Mouse (Mus musculus): ENCODE data around the gene Prickle2. TPM values are rescaled to one million over a fixed set of nuclear protein-coding genes. Genes with fewer than 3 reads are reported as not detected.

The Prickle2 gene
- polyA plus RNA-seq, 1 experiment from 2014 or later = 5.8 TPM

- Histone ChIP-seq H3K4me3 (peak overlapping the region; percentile 85), H3K9me3 (no peaks in the 10 kb centered on the region), H3K4me1 (peaks cover 16% of the 10 kb centered on the region), H3K36me3 (no peaks in the 10 kb centered on the region), H3K27ac (peak overlapping the region; percentile 82), H3K27me3 (ENCODE audit: insufficient read depth, poor library complexity, severe bottlenecking) (peaks cover 29% of the 10 kb centered on the region; the same call in 1 of the 2 replicates)
- WGBS = 3% methylated on average over 39 of the region's 39 CpGs
- DNase-seq (ENCODE audit: low spot score) = peak; percentile 74
These were observed 406 bp downstream of the Prickle2 start for GRCm38 (mm10) chr6:92705353-92706144.

- peaks cover 29% of the 10 kb centered on the region; the same call in 1 of the 2 replicates for H3K27me3 ChIP-seq (ENCODE audit: insufficient read depth, poor library complexity, severe bottlenecking)
- H3K4me1 ChIP-seq = peaks cover 16% of the 10 kb centered on the region
- 0 out of 2 replicates have a peak overlapping the region, but pooled peaks have one; percentile 10 for H3K27ac ChIP-seq
- peak; percentile 51 for DNase-seq (ENCODE audit: low spot score)
- peak overlapping the region; percentile 85 for H3K4me3 ChIP-seq
- H3K9me3 ChIP-seq = no peaks in the 10 kb centered on the region
- WGBS = 44% methylated on average over 9 of the region's 9 CpGs
- H3K36me3 ChIP-seq = no peaks in the 10 kb centered on the region
These were observed 1.1 kb downstream of the Prickle2 start for GRCm38 (mm10) chr6:92704810-92705209.

- DNase-seq (ENCODE audit: low spot score) = no peak
- H3K4me3 ChIP-seq = no peak overlapping the region
- peaks cover 21% of the 10 kb centered on the region; the same call in 1 of the 2 replicates for H3K27me3 ChIP-seq (ENCODE audit: insufficient read depth, poor library complexity, severe bottlenecking)
- WGBS = 43% methylated on average over 3 of the region's 3 CpGs
- no peaks in the 10 kb centered on the region for H3K9me3 ChIP-seq
- H3K36me3 ChIP-seq = no peaks in the 10 kb centered on the region
- H3K4me1 ChIP-seq = no peaks in the 10 kb centered on the region
- H3K27ac ChIP-seq = no peak overlapping the region
These were observed 6.3 kb downstream of the Prickle2 start for GRCm38 (mm10) chr6:92699491-92700209.

- no peaks in the 10 kb centered on the region for H3K36me3 ChIP-seq
- H3K9me3 ChIP-seq = no peaks in the 10 kb centered on the region
- H3K27ac ChIP-seq = no peak overlapping the region
- peaks cover 6% of the 10 kb centered on the region; the same call in 1 of the 2 replicates for H3K27me3 ChIP-seq (ENCODE audit: insufficient read depth, poor library complexity, severe bottlenecking)
- H3K4me1 ChIP-seq = no peaks in the 10 kb centered on the region
- 81% methylated on average over 5 of the region's 5 CpGs for WGBS
- H3K4me3 ChIP-seq = no peak overlapping the region
- no peak for DNase-seq (ENCODE audit: low spot score)
These were observed 8.1 kb downstream of the Prickle2 start for GRCm38 (mm10) chr6:92697807-92698206.

- Histone ChIP-seq H3K27ac (no peak overlapping the region), H3K36me3 (no peaks in the 10 kb centered on the region), H3K4me1 (no peaks in the 10 kb centered on the region), H3K4me3 (no peak overlapping the region), H3K27me3 (ENCODE audit: insufficient read depth, poor library complexity, severe bottlenecking) (no peaks in the 10 kb centered on the region), H3K9me3 (no peaks in the 10 kb centered on the region)
- WGBS = 79% methylated on average over 5 of the region's 5 CpGs
- no peak for DNase-seq (ENCODE audit: low spot score)
These were observed 18.6 kb downstream of the Prickle2 start for GRCm38 (mm10) chr6:92687317-92687716.

- no peaks in the 10 kb centered on the region for H3K9me3 ChIP-seq
- whole genome bisulfite sequencing = 50% methylated on average over 8 of the region's 8 CpGs
These were observed 31.5 kb downstream of the Prickle2 start for GRCm38 (mm10) chr6:92674394-92674925.

GRCm38 (mm10) chr6:92670518-92671147, 35.3 kb downstream of the Prickle2 start:
- Histone ChIP-seq H3K27ac (no peak overlapping the region), H3K9me3 (no peaks in the 10 kb centered on the region), H3K27me3 (ENCODE audit: insufficient read depth, poor library complexity, severe bottlenecking) (no peaks in the 10 kb centered on the region), H3K4me3 (no peak overlapping the region), H3K4me1 (peaks cover 6% of the 10 kb centered on the region; the same call in 1 of the 2 replicates), H3K36me3 (no peaks in the 10 kb centered on the region)
- no peak for DNase-seq (ENCODE audit: low spot score)
- WGBS = 79% methylated on average over 5 of the region's 5 CpGs

More at GRCm38 (mm10) chr6:92674394-92674925, 31.5 kb downstream of the Prickle2 start:
- no peak for DNase-seq (ENCODE audit: low spot score)
- peaks cover 14% of the 10 kb centered on the region; the same call in 1 of the 2 replicates for H3K4me1 ChIP-seq
- H3K27ac ChIP-seq = no peak overlapping the region
- H3K36me3 ChIP-seq = no peaks in the 10 kb centered on the region
- H3K4me3 ChIP-seq = no peak overlapping the region
- H3K27me3 ChIP-seq (ENCODE audit: insufficient read depth, poor library complexity, severe bottlenecking) = no peaks in the 10 kb centered on the region

- WGBS = 82% methylated on average over 3 of the region's 3 CpGs
- Histone ChIP-seq H3K27ac (no peak overlapping the region), H3K4me3 (no peak overlapping the region), H3K4me1 (peaks cover 12% of the 10 kb centered on the region; the same call in 1 of the 2 replicates), H3K27me3 (ENCODE audit: insufficient read depth, poor library complexity, severe bottlenecking) (no peaks in the 10 kb centered on the region), H3K9me3 (no peaks in the 10 kb centered on the region), H3K36me3 (no peaks in the 10 kb centered on the region)
- DNase-seq (ENCODE audit: low spot score) = no peak
These were observed 36.3 kb downstream of the Prickle2 start for GRCm38 (mm10) chr6:92669623-92670022.

- no peaks in the 10 kb centered on the region for H3K36me3 ChIP-seq
- no peak for DNase-seq (ENCODE audit: low spot score)
- WGBS = 79% methylated on average over 3 of the region's 3 CpGs
These were observed 38.4 kb downstream of the Prickle2 start for GRCm38 (mm10) chr6:92667544-92667943.

GRCm38 (mm10) chr6:92665530-92665989, 40.4 kb downstream of the Prickle2 start:
- Histone ChIP-seq H3K36me3 (no peaks in the 10 kb centered on the region), H3K27ac (no peak overlapping the region), H3K4me1 (peaks cover 10% of the 10 kb centered on the region; the same call in 1 of the 2 replicates), H3K9me3 (no peaks in the 10 kb centered on the region), H3K4me3 (no peak overlapping the region), H3K27me3 (ENCODE audit: insufficient read depth, poor library complexity, severe bottlenecking) (no peaks in the 10 kb centered on the region)
- 11% methylated on average over 1 of the region's 1 CpGs for WGBS
- DNase-seq (ENCODE audit: low spot score) = no peak

More at GRCm38 (mm10) chr6:92667544-92667943, 38.4 kb downstream of the Prickle2 start:
- peaks cover 10% of the 10 kb centered on the region; the same call in 1 of the 2 replicates for H3K4me1 ChIP-seq
- H3K4me3 ChIP-seq = no peak overlapping the region
- no peak overlapping the region for H3K27ac ChIP-seq
- no peaks in the 10 kb centered on the region for H3K27me3 ChIP-seq (ENCODE audit: insufficient read depth, poor library complexity, severe bottlenecking)
- H3K9me3 ChIP-seq = no peaks in the 10 kb centered on the region

- no peak overlapping the region for H3K27ac ChIP-seq
- no peaks in the 10 kb centered on the region for H3K9me3 ChIP-seq
- no peak for DNase-seq (ENCODE audit: low spot score)
- H3K36me3 ChIP-seq = no peaks in the 10 kb centered on the region
- WGBS = 84% methylated on average over 3 of the region's 3 CpGs
- H3K27me3 ChIP-seq (ENCODE audit: insufficient read depth, poor library complexity, severe bottlenecking) = no peaks in the 10 kb centered on the region
- peaks cover 10% of the 10 kb centered on the region; the same call in 1 of the 2 replicates for H3K4me1 ChIP-seq
- H3K4me3 ChIP-seq = no peak overlapping the region
These were observed 42.1 kb downstream of the Prickle2 start for GRCm38 (mm10) chr6:92663885-92664284.

- Histone ChIP-seq H3K27me3 (ENCODE audit: insufficient read depth, poor library complexity, severe bottlenecking) (no peaks in the 10 kb centered on the region), H3K27ac (no peak overlapping the region), H3K4me1 (peaks cover 10% of the 10 kb centered on the region; the same call in 1 of the 2 replicates), H3K9me3 (no peaks in the 10 kb centered on the region), H3K36me3 (no peaks in the 10 kb centered on the region), H3K4me3 (no peak overlapping the region)
- WGBS = 73% methylated on average over 4 of the region's 4 CpGs
- DNase-seq (ENCODE audit: low spot score) = no peak
These were observed 42.5 kb downstream of the Prickle2 start for GRCm38 (mm10) chr6:92663433-92663832.

Data from heart, embryonic 10.5 days (tissue).